Mouse (Mus musculus) ES-Bruce4 (cell line): ENCODE results near the gene Ergic1. TPM values are rescaled to one million over a fixed set of nuclear protein-coding genes. Genes with fewer than 3 reads are reported as not detected.

Source experiments
- H3K27ac ChIP-seq: 2 replicates; pipeline ENCODE4 v1.5.1; 2012; ENCODE audit warnings: low read length, inconsistent platforms; ENCODE audit not compliant: insufficient read depth
- H3K27me3 ChIP-seq: 2 replicates; pipeline ENCODE4 v1.6.1; 2012; ENCODE audit warnings: mild to moderate bottlenecking, low read length, inconsistent platforms; ENCODE audit not compliant: control insufficient read depth, poor library complexity, insufficient read depth, severe bottlenecking
- H3K36me3 ChIP-seq: 2 replicates; pipeline ENCODE4 v1.6.1; 2012; ENCODE audit warnings: inconsistent platforms, mild to moderate bottlenecking, low read length, moderate library complexity; ENCODE audit not compliant: control insufficient read depth, poor library complexity, insufficient read depth, severe bottlenecking
- H3K4me1 ChIP-seq: one replicate; pipeline ENCODE4 v1.8.1; 2011; ENCODE audit warnings: low read length; ENCODE audit not compliant: control insufficient read depth, insufficient read depth
- H3K4me3 ChIP-seq: 2 replicates; pipeline ENCODE4 v1.5.1; 2011; ENCODE audit warnings: low read depth, mild to moderate bottlenecking, low read length
- H3K9ac ChIP-seq: 2 replicates; pipeline ENCODE4 v1.6.1; 2012; ENCODE audit warnings: low read depth, mild to moderate bottlenecking, inconsistent platforms; ENCODE audit not compliant: poor library complexity, severe bottlenecking
- H3K9me3 ChIP-seq: replicated peaks from 2 replicates; pipeline ENCODE4 v1.6.1; 2012; ENCODE audit warnings: mild to moderate bottlenecking, low read length, inconsistent platforms; ENCODE audit not compliant: control insufficient read depth, poor library complexity, insufficient read depth, severe bottlenecking
- CTCF ChIP-seq: IDR thresholded peaks from one replicate; pipeline ENCODE4 v1.8.1; 2011; ENCODE audit warnings: low read depth, low read length
- EP300 ChIP-seq: IDR thresholded peaks from 2 replicates; pipeline ENCODE4 v1.6.1; 2011; ENCODE audit warnings: low read depth, low read length; ENCODE audit not compliant: insufficient read depth
- POLR2A ChIP-seq: IDR thresholded peaks from one replicate; pipeline ENCODE4 v1.8.1; 2011; ENCODE audit warnings: low read length; ENCODE audit not compliant: insufficient read depth
- polyA plus RNA-seq: library from polyadenylated mRNA; stranded (reverse); fragments of >200 nt; gene quantifications from 2 replicates; pipeline ENCODE4 v1.2.4, GENCODE M21; 2011; ENCODE audit warnings: low read depth; ENCODE audit not compliant: missing spikeins, insufficient read depth, insufficient read length

Gene Ergic1
- polyA plus RNA-seq, 1 experiment: 166 TPM

DNA sequence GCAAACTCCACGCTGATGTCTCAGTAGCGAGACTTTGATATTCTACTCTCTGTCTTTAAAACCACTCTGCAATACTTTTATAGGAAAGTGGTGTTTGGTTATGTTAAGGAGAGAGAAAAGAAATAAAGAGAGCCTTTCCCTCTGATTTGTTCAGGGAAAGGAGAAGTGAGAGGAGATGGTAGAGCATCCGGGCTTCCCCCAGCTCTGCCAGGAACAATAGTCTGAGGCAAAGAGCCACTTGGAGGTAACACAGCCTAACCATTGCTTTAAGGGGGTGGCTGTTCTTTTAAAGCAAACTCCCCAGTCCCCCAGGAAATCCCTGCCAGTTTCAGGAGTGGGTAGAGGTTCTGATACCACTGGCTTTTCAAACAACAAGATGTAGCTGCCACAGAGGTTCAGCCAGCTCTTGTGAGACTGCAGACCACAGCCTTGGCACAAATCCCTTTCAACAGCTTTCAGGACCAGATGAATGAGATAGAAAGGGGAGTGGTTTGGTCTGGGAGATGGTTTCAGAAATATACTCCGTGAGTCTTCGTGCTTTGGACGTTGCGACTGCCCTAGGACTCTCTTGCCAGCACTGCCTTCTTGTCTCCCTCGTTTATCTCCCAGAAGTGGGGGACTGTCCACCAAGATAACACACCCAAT, 16.8 kb upstream of the Ergic1 start:
- H3K9me3 ChIP-seq: no peaks in the 10 kb centered on the region
- H3K9ac ChIP-seq: no peak overlapping the region
- no peak overlapping the region for H3K4me3 ChIP-seq
- no peak overlapping the region for H3K27ac ChIP-seq
- H3K36me3 ChIP-seq: no peaks in the 10 kb centered on the region
- H3K4me1 ChIP-seq: peaks cover 8% of the 10 kb centered on the region
- no peak for TF ChIP-seq EP300
- TF ChIP-seq CTCF: no peak
- no peak for TF ChIP-seq POLR2A
- no peaks in the 10 kb centered on the region for H3K27me3 ChIP-seq

DNA sequence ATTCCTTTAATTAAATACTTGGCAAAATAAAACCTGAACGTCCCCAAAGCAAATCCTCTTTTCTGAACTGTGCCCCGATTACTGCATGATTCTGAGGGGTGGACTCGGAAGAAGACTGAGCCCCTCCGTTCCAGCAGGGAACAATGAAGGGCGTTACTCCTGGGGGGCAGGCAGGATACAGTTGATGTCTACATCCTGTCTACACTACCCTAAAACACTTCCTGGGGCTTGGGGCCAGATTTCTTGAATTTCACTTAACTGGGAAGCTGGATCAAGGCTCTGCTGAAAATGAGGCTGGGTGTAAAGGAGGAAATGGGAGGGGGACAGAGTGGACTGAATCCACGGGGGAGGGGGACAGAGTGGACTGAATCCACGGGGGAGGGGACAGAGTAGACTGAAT, 13.5 kb upstream of the Ergic1 start:
- no peaks in the 10 kb centered on the region for H3K36me3 ChIP-seq
- H3K4me1 ChIP-seq: peaks cover 17% of the 10 kb centered on the region
- no peaks in the 10 kb centered on the region for H3K27me3 ChIP-seq
- H3K9ac ChIP-seq: peak overlapping the region; percentile 56
- no peaks in the 10 kb centered on the region for H3K9me3 ChIP-seq
- H3K4me3 ChIP-seq: peak overlapping the region; percentile 7; the same call in 1 of the 2 replicates
- no peak for TF ChIP-seq POLR2A
- no peak for TF ChIP-seq CTCF
- peak; percentile 90 for TF ChIP-seq EP300
- H3K27ac ChIP-seq: peak overlapping the region; percentile 62

DNA sequence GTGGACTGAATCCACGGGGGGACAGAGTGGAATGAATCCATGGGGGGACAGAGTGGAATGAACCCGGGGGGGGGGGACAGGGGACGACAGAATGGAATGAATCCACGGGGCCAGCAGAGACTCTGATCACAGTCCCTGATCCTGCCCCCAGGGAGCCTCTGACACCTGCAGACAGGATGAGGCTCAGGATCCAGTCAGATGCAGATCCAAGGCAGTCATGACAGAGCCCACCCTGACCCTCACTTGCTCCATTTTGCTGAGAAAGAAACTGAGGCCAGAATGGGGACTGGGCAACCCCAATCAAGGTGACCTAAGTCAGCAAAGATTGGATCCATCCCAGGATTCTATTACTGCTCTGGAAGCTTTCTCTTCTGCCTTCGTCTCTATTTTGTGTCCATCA, 12.7 kb upstream of the Ergic1 start:
- peak overlapping the region; percentile 56 for H3K9ac ChIP-seq
- H3K36me3 ChIP-seq: no peaks in the 10 kb centered on the region
- peaks cover 17% of the 10 kb centered on the region for H3K4me1 ChIP-seq
- no peaks in the 10 kb centered on the region for H3K9me3 ChIP-seq
- H3K4me3 ChIP-seq: peak overlapping the region; percentile 70
- peak overlapping the region; percentile 98 for H3K27ac ChIP-seq
- H3K27me3 ChIP-seq: no peaks in the 10 kb centered on the region
- TF ChIP-seq EP300: peak; percentile 92
- TF ChIP-seq POLR2A: no peak

DNA sequence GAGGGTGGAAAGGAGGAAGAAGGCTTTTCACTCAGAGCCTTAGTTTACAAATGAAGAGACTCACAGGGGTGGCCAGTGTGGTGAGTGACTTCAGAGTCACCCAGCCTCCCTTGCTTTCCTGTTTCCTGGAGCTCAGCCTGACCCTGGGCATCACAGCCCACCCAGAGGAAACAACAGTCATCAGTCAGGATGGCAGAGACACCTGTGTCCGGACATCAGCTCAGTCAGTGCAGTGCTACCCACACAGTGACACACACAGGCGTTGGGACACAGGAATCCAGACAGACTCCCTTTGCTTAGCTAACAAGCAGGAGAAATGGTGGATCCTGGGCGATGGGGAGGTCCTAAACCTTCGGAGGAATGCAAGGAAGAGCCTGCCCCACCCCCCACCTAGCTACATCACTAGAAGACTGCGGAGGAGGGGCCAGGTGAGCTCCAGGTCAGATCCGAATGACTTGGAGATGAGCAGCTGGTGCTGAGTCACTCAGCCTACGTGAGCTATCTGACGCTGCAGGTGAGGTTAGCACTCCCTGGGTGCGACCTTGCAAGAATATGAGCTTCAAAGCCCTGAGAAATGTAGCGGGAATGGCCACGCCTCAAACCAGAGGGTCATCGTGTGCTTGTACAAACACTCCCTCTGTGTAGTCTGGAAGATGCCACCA, 12.0 kb upstream of the Ergic1 start:
- Histone ChIP-seq H3K9me3 (no peaks in the 10 kb centered on the region), H3K4me3 (peak overlapping the region; percentile 70), H3K4me1 (peaks cover 15% of the 10 kb centered on the region), H3K27ac (peak overlapping the region; percentile 98), H3K36me3 (no peaks in the 10 kb centered on the region), H3K27me3 (no peaks in the 10 kb centered on the region), H3K9ac (peak overlapping the region; percentile 13)
- TF ChIP-seq CTCF (no peak), POLR2A (peak; percentile 13), EP300 (peak; percentile 100)

DNA sequence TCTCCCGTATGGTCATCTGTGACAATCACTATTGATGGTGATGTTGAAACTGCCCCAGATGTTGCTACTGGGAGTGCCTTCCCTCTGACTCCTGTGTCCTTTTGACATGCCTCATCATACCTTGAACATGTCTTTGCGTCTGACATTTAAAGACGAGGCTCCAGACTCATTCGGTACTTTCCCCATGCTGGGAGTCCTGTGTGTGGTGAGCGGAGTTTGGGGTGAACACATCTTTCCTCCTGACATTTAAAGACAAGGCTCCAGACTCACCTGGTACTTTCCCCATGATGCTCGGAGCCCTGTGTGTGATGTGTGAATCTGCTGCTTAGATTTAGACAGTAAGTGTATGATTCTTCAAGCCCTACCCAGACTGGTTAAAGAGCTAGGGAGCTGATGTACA, 10.2 kb upstream of the Ergic1 start:
- Histone ChIP-seq H3K4me1 (peaks cover 17% of the 10 kb centered on the region), H3K9me3 (no peaks in the 10 kb centered on the region), H3K4me3 (no peak overlapping the region), H3K27ac (no peak overlapping the region), H3K9ac (no peak overlapping the region), H3K36me3 (no peaks in the 10 kb centered on the region), H3K27me3 (no peaks in the 10 kb centered on the region)
- TF ChIP-seq POLR2A: no peak
- TF ChIP-seq CTCF: no peak
- no peak for TF ChIP-seq EP300

DNA sequence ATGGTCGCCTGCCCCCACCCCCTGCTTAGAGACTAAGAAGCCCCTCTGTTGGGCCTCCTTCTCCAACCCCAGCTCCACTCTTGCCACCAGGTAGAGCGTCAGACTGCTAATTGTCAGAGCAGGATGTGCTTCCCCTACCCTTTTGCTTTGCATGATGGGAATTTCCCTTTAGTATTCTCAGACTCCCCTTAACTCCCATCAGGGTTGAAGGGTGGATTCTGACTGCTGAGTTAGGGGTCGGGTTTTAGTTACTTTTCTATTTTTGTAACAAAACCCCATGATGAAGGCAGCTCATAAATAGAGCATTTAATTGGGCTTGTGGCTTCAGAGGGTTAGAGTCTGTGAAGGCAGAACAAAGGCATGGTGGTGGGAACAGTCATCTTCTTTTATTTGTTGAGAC, 8.3 kb upstream of the Ergic1 start:
- Histone ChIP-seq H3K9me3 (no peaks in the 10 kb centered on the region), H3K27me3 (no peaks in the 10 kb centered on the region), H3K27ac (no peak overlapping the region), H3K9ac (no peak overlapping the region), H3K36me3 (no peaks in the 10 kb centered on the region), H3K4me1 (peaks cover 17% of the 10 kb centered on the region), H3K4me3 (no peak overlapping the region)
- TF ChIP-seq POLR2A: no peak
- no peak for TF ChIP-seq CTCF
- no peak for TF ChIP-seq EP300
